Mouse (Mus musculus): Measurements from ENCODE around the gene Mt3. TPM values are rescaled to one million over a fixed set of nuclear protein-coding genes. Genes with fewer than 3 reads are reported as not detected.

Mt3 gene
- polyA plus RNA-seq, 1 experiment, result 1.6 TPM

DNA sequence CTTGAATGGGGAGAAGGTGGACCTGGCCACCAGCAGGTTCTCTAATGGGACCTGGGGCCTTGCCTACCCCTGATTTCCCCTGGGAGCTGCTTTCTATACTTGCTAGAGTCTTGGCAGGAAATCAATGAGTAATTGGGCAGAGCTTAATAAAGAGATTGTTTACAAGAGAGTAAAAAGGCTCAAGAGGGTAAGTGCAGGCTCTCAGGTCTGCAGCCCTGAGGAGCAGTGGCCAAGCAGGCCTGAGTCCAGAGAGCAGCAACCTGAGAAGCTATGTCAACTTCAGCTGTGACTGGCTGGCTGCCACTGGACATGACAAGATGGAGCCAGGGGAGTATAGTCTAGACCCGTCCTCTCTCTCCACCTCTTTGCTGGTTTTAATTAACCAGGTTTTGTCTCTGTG is 40.5 kb downstream of the Mt3 start:
- H3K4me1 ChIP-seq (ENCODE audit: control insufficient read depth, insufficient read depth, low read length), result peaks cover 4% of the 10 kb centered on the region
- TF ChIP-seq CTCF (IDR thresholded peaks at IDR 0.05; ENCODE audit: insufficient read depth, low read length), result no peak
- TF ChIP-seq POLR2A (IDR thresholded peaks at IDR 0.05; ENCODE audit: borderline replicate concordance, extremely low read depth, low read depth, low read length), result no peak
- DNase-seq, result no peak
- WGBS, result 70% methylated on average over 1 of the region's 1 CpGs
- no peak overlapping the region for H3K4me3 ChIP-seq (replicated peaks; ENCODE audit: extremely low read depth, low read depth, low read length)

DNA sequence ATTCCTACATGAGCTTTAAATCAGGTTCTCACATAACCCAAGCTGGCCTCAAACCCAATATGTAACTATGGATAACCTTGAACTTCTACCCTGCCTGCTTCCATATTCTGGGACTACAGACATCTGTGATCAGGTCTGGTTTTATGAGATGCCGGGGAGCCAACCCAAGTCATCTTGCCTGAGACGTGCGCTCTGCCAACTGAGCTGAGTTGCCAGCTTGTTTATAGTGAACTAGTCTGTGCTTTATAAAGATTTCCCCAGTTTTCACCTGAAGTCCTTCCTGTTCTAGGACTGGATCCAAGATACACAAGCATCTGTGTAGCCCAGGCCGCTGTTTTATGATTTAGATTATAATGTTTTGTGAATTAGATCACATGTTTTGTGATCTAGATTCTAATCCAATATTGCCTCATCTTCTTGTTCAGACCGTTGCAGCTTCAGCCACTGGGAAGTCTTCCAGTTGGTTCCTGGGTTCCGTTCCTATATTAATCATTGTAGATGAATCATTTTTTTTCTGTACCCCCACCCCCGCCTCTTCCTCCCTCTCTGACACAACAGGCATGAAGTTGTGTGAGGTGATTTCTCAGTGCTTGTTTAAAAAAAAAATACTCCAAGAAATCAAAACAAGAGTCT is 42.3 kb downstream of the Mt3 start:
- H3K4me3 ChIP-seq (replicated peaks; ENCODE audit: extremely low read depth, low read depth, low read length), result no peak overlapping the region
- 47% methylated on average over 7 of the region's 7 CpGs for WGBS
- no peak for TF ChIP-seq POLR2A (IDR thresholded peaks at IDR 0.05; ENCODE audit: borderline replicate concordance, extremely low read depth, low read depth, low read length)
- no peak for TF ChIP-seq CTCF (IDR thresholded peaks at IDR 0.05; ENCODE audit: insufficient read depth, low read length)
- no peak for DNase-seq
- H3K4me1 ChIP-seq (ENCODE audit: control insufficient read depth, insufficient read depth, low read length), result peaks cover 6% of the 10 kb centered on the region

DNA sequence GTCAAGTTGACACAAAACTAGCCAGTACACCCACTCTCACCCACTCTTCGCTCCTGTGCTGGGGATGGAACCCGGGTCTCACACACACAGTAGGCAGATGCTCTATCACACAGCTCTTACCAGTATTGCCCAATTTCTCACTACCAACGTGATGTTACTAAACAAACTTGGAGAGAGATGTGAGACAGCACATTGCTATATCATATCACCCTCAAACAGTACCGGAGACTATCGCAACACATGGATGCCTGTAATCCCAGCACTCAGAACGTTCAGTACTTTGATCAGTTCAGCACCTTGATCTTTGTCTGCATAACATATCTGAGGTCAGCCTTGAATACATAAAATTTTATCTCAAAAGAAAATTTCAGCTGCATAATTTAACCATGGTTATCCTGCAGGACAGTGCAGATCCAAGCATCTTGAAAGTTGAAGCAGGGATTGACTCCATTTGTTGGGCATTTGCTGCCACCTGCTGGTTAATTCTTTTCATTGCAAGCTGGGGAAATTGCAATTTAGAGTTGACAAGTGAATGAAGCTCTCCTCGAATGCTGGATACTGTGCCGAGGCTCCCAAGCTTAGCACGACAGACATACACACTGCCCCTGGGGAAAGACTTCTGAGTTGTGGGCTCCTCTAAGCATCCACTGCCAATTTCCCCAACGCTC is 46.9 kb downstream of the Mt3 start:
- peak; percentile 49 for DNase-seq
- WGBS, result 43% methylated on average over 10 of the region's 10 CpGs

More for the DNA sequence above, 46.9 kb downstream of the Mt3 start:
- Histone ChIP-seq H3K4me1 (ENCODE audit: control insufficient read depth, insufficient read depth, low read length) (peaks cover 2% of the 10 kb centered on the region; the same call in 1 of the 2 replicates), H3K4me3 (replicated peaks; ENCODE audit: extremely low read depth, low read depth, low read length) (no peak overlapping the region)
- TF ChIP-seq POLR2A (IDR thresholded peaks at IDR 0.05; ENCODE audit: borderline replicate concordance, extremely low read depth, low read depth, low read length), result no peak
- TF ChIP-seq CTCF (IDR thresholded peaks at IDR 0.05; ENCODE audit: insufficient read depth, low read length), result peak; percentile 51

Other genes starting within 250 kb of the Mt3 start
- gene Amfr, start 139.8 kb upstream of the Mt3 start, polyA plus RNA-seq (2012; rRNA removed), result 120 and 134 TPM in 2 replicates
- gene Nudt21, start 115.6 kb upstream of the Mt3 start, polyA plus RNA-seq (2012; rRNA removed), result 25.0 and 34.4 TPM in 2 replicates
- 5.8 and 7.5 TPM in 2 replicates for gene Ogfod1, start 115.4 kb upstream of the Mt3 start, polyA plus RNA-seq (2012; rRNA removed)
- gene Bbs2, start 53.7 kb upstream of the Mt3 start, polyA plus RNA-seq (2012; rRNA removed), result 16.0 and 21.5 TPM in 2 replicates
- gene Mt4, start 15.4 kb upstream of the Mt3 start, polyA plus RNA-seq (2012; rRNA removed), result 935 TPM in 1 of 2 replicates, not detected in the other
- 32.2 and 56.0 TPM in 2 replicates for gene Mt2, start 20.1 kb downstream of the Mt3 start, polyA plus RNA-seq (2012; rRNA removed)
- 417 and 493 TPM in 2 replicates for gene Mt1, start 26.5 kb downstream of the Mt3 start, polyA plus RNA-seq (2012; rRNA removed)
- 10.7 and 15.9 TPM in 2 replicates for gene Nup93, start 62.0 kb downstream of the Mt3 start, polyA plus RNA-seq (2012; rRNA removed)
- 0.27 and 0.29 TPM in 2 replicates for gene Slc12a3, start 176.6 kb downstream of the Mt3 start, polyA plus RNA-seq (2012; rRNA removed)
- gene Herpud1, start 233.8 kb downstream of the Mt3 start, polyA plus RNA-seq (2012; rRNA removed), result 341 and 489 TPM in 2 replicates

Data from lung, adult 2 months (tissue).